Mouse (Mus musculus) cerebellum, adult 2 months (tissue): ENCODE measurements around the gene Scamp3.

Experiments used
- CTCF ChIP-seq: fragments of 200-500 bp; IDR thresholded peaks from 2 replicates; pipeline ENCODE4 v1.5.1; 2011; ENCODE audit warnings: low read depth, mild to moderate bottlenecking, control low read depth, low read length, moderate library complexity, borderline replicate concordance; ENCODE audit not compliant: insufficient read depth
- POLR2A ChIP-seq: fragments of 200-500 bp; IDR thresholded peaks from 2 replicates; pipeline ENCODE4 v1.6.1; 2011; ENCODE audit warnings: low read length, control low read depth, borderline replicate concordance; ENCODE audit not compliant: insufficient read depth

DNA sequence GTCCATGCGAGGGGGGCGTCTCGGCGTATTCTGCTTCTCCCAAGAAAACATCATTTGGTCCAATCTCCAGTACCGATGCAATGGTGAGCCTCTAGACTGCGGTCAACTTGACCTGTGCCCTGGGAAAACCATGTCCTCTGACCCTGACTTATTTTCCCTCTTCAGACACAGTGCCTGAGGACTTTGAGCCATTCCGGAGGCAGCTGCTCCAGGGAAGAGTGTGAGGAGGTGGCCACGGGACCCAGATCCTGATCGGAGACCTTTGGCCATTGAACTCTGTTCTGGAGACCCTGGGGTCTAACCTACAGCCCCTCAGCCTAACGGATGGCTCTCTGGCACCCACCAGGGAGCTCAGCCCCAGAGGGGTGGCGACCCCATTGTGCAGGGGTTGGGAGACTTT lies 49.1 kb downstream of the Scamp3 start:
- TF ChIP-seq POLR2A (no peak), CTCF (no peak)
